Mouse (Mus musculus) liver (tissue): Measurements from ENCODE around the gene Ccl8.

Source experiments
- DNase-seq: peaks from one replicate; pipeline ENCODE4 v3.0.0-alpha.2; 2020; ENCODE audit warnings: mixed read lengths

Ccl8 gene

GRCm38 (mm10) chr11:82114885-82115284 is at the start of gene Ccl8:
Ccl8 (plus strand) TSS chr11:82115185.
- DNase-seq: no peak

GRCm38 (mm10) chr11:82066953-82067571 is 47.9 kb upstream of the Ccl8 start:
- no peak for DNase-seq

GRCm38 (mm10) chr11:82071076-82071475 is 43.9 kb upstream of the Ccl8 start:
- no peak for DNase-seq

- no peak for DNase-seq
Observed at GRCm38 (mm10) chr11:82072374-82072773, 42.6 kb upstream of the Ccl8 start.

GRCm38 (mm10) chr11:82072984-82073383 is 42.0 kb upstream of the Ccl8 start:
- no peak for DNase-seq

- no peak for DNase-seq
Observed at GRCm38 (mm10) chr11:82073686-82074085, 41.3 kb upstream of the Ccl8 start.

GRCm38 (mm10) chr11:82077031-82077430 is 38.0 kb upstream of the Ccl8 start:
- DNase-seq: no peak

- DNase-seq: no peak
Observed at GRCm38 (mm10) chr11:82078136-82078730, 36.8 kb upstream of the Ccl8 start.

GRCm38 (mm10) chr11:82080865-82081264 is 34.1 kb upstream of the Ccl8 start:
- DNase-seq: no peak

GRCm38 (mm10) chr11:82084360-82084759 is 30.6 kb upstream of the Ccl8 start:
- DNase-seq: no peak

GRCm38 (mm10) chr11:82099511-82100323 is 15.3 kb upstream of the Ccl8 start:
- no peak for DNase-seq

- no peak for DNase-seq
Observed at GRCm38 (mm10) chr11:82101087-82101486, 13.9 kb upstream of the Ccl8 start.

- no peak for DNase-seq
Observed at GRCm38 (mm10) chr11:82101529-82101928, 13.5 kb upstream of the Ccl8 start, which contains the start of gene Ccl12. Ccl12 (plus strand) TSS chr11:82101845.

- no peak for DNase-seq
Observed at GRCm38 (mm10) chr11:82109611-82110010, 5.4 kb upstream of the Ccl8 start.

- DNase-seq: no peak
Observed at GRCm38 (mm10) chr11:82110372-82111248, 4.4 kb upstream of the Ccl8 start.

GRCm38 (mm10) chr11:82116041-82116440 is 1.1 kb downstream of the Ccl8 start:
- DNase-seq: no peak

- no peak for DNase-seq
Observed at GRCm38 (mm10) chr11:82132977-82133376, 18.0 kb downstream of the Ccl8 start.

- no peak for DNase-seq
Observed at GRCm38 (mm10) chr11:82136196-82136595, 21.2 kb downstream of the Ccl8 start.

- no peak for DNase-seq
Observed at GRCm38 (mm10) chr11:82139492-82140094, 24.6 kb downstream of the Ccl8 start.

- no peak for DNase-seq
Observed at GRCm38 (mm10) chr11:82159126-82159525, 44.1 kb downstream of the Ccl8 start.

GRCm38 (mm10) chr11:82163285-82163684 is 48.3 kb downstream of the Ccl8 start:
- DNase-seq: no peak
